Mouse (Mus musculus) MEL (cell line): ENCODE data around the gene Gipc3.

ENCODE experiments used
- RAD21 ChIP-seq: IDR thresholded peaks from 2 replicates; pipeline ENCODE4 v1.6.1; 2011; ENCODE audit warnings: mild to moderate bottlenecking, low read depth, low read length, improper control_type of control experiment
- SMC3 ChIP-seq: IDR thresholded peaks from 2 replicates; pipeline ENCODE4 v1.6.1; 2011; ENCODE audit warnings: low read depth, low read length, improper control_type of control experiment
- USF1 ChIP-seq: IDR thresholded peaks from 2 replicates; pipeline ENCODE4 v1.6.1; 2014; ENCODE audit warnings: low read depth, mild to moderate bottlenecking, inconsistent platforms, low read length, improper control_type of control experiment, moderate library complexity

- peak; percentile 53 for TF ChIP-seq SMC3
- TF ChIP-seq USF1 = no peak
- TF ChIP-seq RAD21 = peak; percentile 56
Observed at GRCm38 (mm10) chr10:81304597-81305238, 38.3 kb downstream of the Gipc3 start.
